Mouse (Mus musculus): Measurements from ENCODE around the gene Chst11.

GRCm38 (mm10) chr10:83212618-83213017 lies 227.3 kb downstream of the Chst11 start:
- no peak for TF ChIP-seq CTCF (IDR thresholded peaks at IDR 0.05; ENCODE audit: extremely low read depth, insufficient read depth, low read length)
- no peak for TF ChIP-seq POLR2A (IDR thresholded peaks at IDR 0.05; ENCODE audit: extremely low read depth, insufficient read depth, low read length)
